Mouse (Mus musculus): ENCODE measurements at regions not wholly inside any gene's neighbourhood (a gene's known extent, or its start where the extent isn't known, plus 50 kb on each side); places are given as distances from the start of the nearest gene placed in this dataset.

GRCm38 (mm10) chr3:126491251-126491913 is 104.7 kb upstream of the Camk2d start:
- no peak for DNase-seq (ENCODE audit: low read depth, low spot score)

- no peak for DNase-seq (ENCODE audit: low read depth, low spot score)
Measured at GRCm38 (mm10) chr3:126491914-126492265, 104.2 kb upstream of the Camk2d start.

- DNase-seq (ENCODE audit: low read depth, low spot score): no peak
Measured at GRCm38 (mm10) chr3:126498823-126499222, 97.3 kb upstream of the Camk2d start.

- DNase-seq (ENCODE audit: low read depth, low spot score): no peak
Measured at GRCm38 (mm10) chr3:126500247-126500646, 95.9 kb upstream of the Camk2d start.

GRCm38 (mm10) chr3:126501826-126502225 is 94.3 kb upstream of the Camk2d start:
- no peak for DNase-seq (ENCODE audit: low read depth, low spot score)

- peak; percentile 30 for DNase-seq (ENCODE audit: low read depth, low spot score)
Measured at GRCm38 (mm10) chr3:126505685-126506084, 90.4 kb upstream of the Camk2d start.

GRCm38 (mm10) chr3:126514842-126515241 is 81.3 kb upstream of the Camk2d start:
- DNase-seq (ENCODE audit: low read depth, low spot score): no peak

GRCm38 (mm10) chr3:126534118-126534820 is 61.8 kb upstream of the Camk2d start:
- no peak for DNase-seq (ENCODE audit: low read depth, low spot score)

- no peak for DNase-seq (ENCODE audit: low read depth, low spot score)
Measured at GRCm38 (mm10) chr3:126535340-126535739, 60.8 kb upstream of the Camk2d start.

- DNase-seq (ENCODE audit: low read depth, low spot score): no peak
Measured at GRCm38 (mm10) chr3:126538516-126538915, 57.6 kb upstream of the Camk2d start.

GRCm38 (mm10) chr3:126541105-126541504 is 55.0 kb upstream of the Camk2d start:
- no peak for DNase-seq (ENCODE audit: low read depth, low spot score)
